Mouse (Mus musculus) ES-E14 (cell line): ENCODE results near the gene Ephb1. TPM values are rescaled to one million over a fixed set of nuclear protein-coding genes. Genes with fewer than 3 reads are reported as not detected.

Experiments
- DNase-seq: peaks from one replicate; pipeline ENCODE4 v3.0.0-alpha.2; 2013; ENCODE audit warnings: low read depth, low spot score
- H3K27ac ChIP-seq: 2 replicates; pipeline ENCODE4 v1.5.1; 2012; ENCODE audit warnings: low read depth, mild to moderate bottlenecking, low read length, moderate library complexity, mixed read lengths; ENCODE audit not compliant: poor library complexity, insufficient read depth, severe bottlenecking
- H3K36me3 ChIP-seq: 2 replicates; pipeline ENCODE4 v1.6.1; 2012; ENCODE audit warnings: mild to moderate bottlenecking, low read length, moderate library complexity, mixed read lengths; ENCODE audit not compliant: control insufficient read depth, poor library complexity, insufficient read depth, severe bottlenecking
- H3K4me1 ChIP-seq, 2 experiments: fragments of 150-350 bp in 1 of 2; sonication (generic) in 1 of 2; 2 replicates each; pipeline ENCODE4 v1.6.1; 2012; ENCODE audit warnings: low read length in 2 of 2, mild to moderate bottlenecking in 1 of 2, mixed read lengths in 1 of 2; ENCODE audit not compliant: control insufficient read depth in 2 of 2, insufficient read depth in 2 of 2, poor library complexity in 1 of 2
- H3K4me3 ChIP-seq, 2 experiments: fragments of 150-350 bp in 1 of 2; sonication (generic) in 1 of 2; 2 replicates each; pipeline ENCODE4 v1.5.1; 2012; ENCODE audit warnings: low read length in 2 of 2, low read depth in 1 of 2, mild to moderate bottlenecking in 1 of 2, mixed read lengths in 1 of 2; ENCODE audit not compliant: insufficient read depth in 1 of 2, poor library complexity in 1 of 2, severe bottlenecking in 1 of 2
- H3K9ac ChIP-seq: 2 replicates; pipeline ENCODE4 v1.6.1; 2012; ENCODE audit warnings: low read depth, mild to moderate bottlenecking, low read length, mixed read lengths; ENCODE audit not compliant: poor library complexity, insufficient read depth, severe bottlenecking
- H3K9me3 ChIP-seq: fragments of 150-350 bp; sonication (generic); 2 replicates; pipeline ENCODE4 v1.6.1; 2012; ENCODE audit warnings: low read depth, mild to moderate bottlenecking, low read length; ENCODE audit not compliant: control insufficient read depth, insufficient read depth
- CHD2 ChIP-seq: IDR thresholded peaks from 2 replicates; pipeline ENCODE4 v1.6.1; 2014; ENCODE audit warnings: mild to moderate bottlenecking, low read depth, low read length, inconsistent platforms
- HCFC1 ChIP-seq: IDR thresholded peaks from 2 replicates; pipeline ENCODE4 v1.6.1; 2012; ENCODE audit warnings: low read length, inconsistent platforms, borderline replicate concordance; ENCODE audit not compliant: insufficient read depth
- MAFK ChIP-seq: IDR thresholded peaks from 2 replicates; pipeline ENCODE4 v1.6.1; 2014; ENCODE audit warnings: mild to moderate bottlenecking, low read depth, low read length, inconsistent platforms; ENCODE audit not compliant: insufficient read depth
- ZC3H11A ChIP-seq: IDR thresholded peaks from 2 replicates; pipeline ENCODE4 v1.6.1; 2012; ENCODE audit warnings: low read depth, mild to moderate bottlenecking, inconsistent platforms, low read length, borderline replicate concordance
- ZNF384 ChIP-seq: IDR thresholded peaks from 2 replicates; pipeline ENCODE4 v1.6.1; 2012; ENCODE audit warnings: low read depth, low read length, inconsistent platforms
- in situ Hi-C, 2 experiments: fragments of 600-800 bp; cut with MboI; formaldehyde crosslinking; loops; one replicate each; pipeline ENCODE4 v1.15.1; 2025; ENCODE audit warnings: low sequenced_read_pairs in 2 of 2, inconsistent platforms in 1 of 2; ENCODE audit not compliant: unreplicated experiment in 2 of 2
- total RNA-seq: library from RNA; depleted of rRNA; stranded (reverse); fragments of 300-350 nt; gene quantifications from 2 replicates; pipeline ENCODE4 v1.2.3, GENCODE M21; 2012

Gene Ephb1
- total RNA-seq, 1 experiment, result 0.27 TPM

GRCm38 (mm10) chr9:101940182-101940581 lies 414.3 kb downstream of the Ephb1 start:
- in situ Hi-C loops, result no loop called here
- no peaks in the 10 kb centered on the region for H3K36me3 ChIP-seq
- no peak for DNase-seq
- H3K4me3 ChIP-seq, result no peak overlapping the region
- TF ChIP-seq CHD2 (no peak), ZC3H11A (no peak), HCFC1 (no peak), MAFK (no peak), ZNF384 (no peak)
- no peak overlapping the region for H3K27ac ChIP-seq
- no peaks in the 10 kb centered on the region for H3K9me3 ChIP-seq
- H3K4me1 ChIP-seq, result no peaks in the 10 kb centered on the region
- no peak overlapping the region for H3K9ac ChIP-seq

- Histone ChIP-seq H3K9ac (no peak overlapping the region), H3K27ac (no peak overlapping the region)
These were observed 415.5 kb downstream of the Ephb1 start for GRCm38 (mm10) chr9:101939006-101939405.

GRCm38 (mm10) chr9:101938066-101938465 lies 416.4 kb downstream of the Ephb1 start:
- Histone ChIP-seq H3K9ac (no peak overlapping the region), H3K27ac (no peak overlapping the region), H3K4me3 (no peak overlapping the region), H3K9me3 (no peaks in the 10 kb centered on the region), H3K4me1 (no peaks in the 10 kb centered on the region), H3K36me3 (no peaks in the 10 kb centered on the region)
- TF ChIP-seq HCFC1, result no peak
- TF ChIP-seq ZC3H11A, result no peak
- TF ChIP-seq MAFK, result no peak
- TF ChIP-seq CHD2, result no peak
- TF ChIP-seq ZNF384, result no peak
- in situ Hi-C loops, result no loop called here
- DNase-seq, result no peak

More at GRCm38 (mm10) chr9:101939006-101939405, 415.5 kb downstream of the Ephb1 start:
- in situ Hi-C loops, result no loop called here
- Histone ChIP-seq H3K9me3 (no peaks in the 10 kb centered on the region), H3K4me1 (no peaks in the 10 kb centered on the region), H3K36me3 (no peaks in the 10 kb centered on the region), H3K4me3 (no peak overlapping the region)
- no peak for TF ChIP-seq ZNF384
- no peak for TF ChIP-seq MAFK
- no peak for TF ChIP-seq HCFC1
- TF ChIP-seq CHD2, result no peak
- TF ChIP-seq ZC3H11A, result no peak
- DNase-seq, result no peak

- H3K4me1 ChIP-seq, result no peaks in the 10 kb centered on the region
- H3K9ac ChIP-seq, result no peak overlapping the region
- DNase-seq, result no peak
- H3K9me3 ChIP-seq, result no peaks in the 10 kb centered on the region
- H3K4me3 ChIP-seq, result no peak overlapping the region
- H3K36me3 ChIP-seq, result no peaks in the 10 kb centered on the region
- H3K27ac ChIP-seq, result no peak overlapping the region
- in situ Hi-C loops, result no loop called here
- no peak for TF ChIP-seq ZNF384
- no peak for TF ChIP-seq ZC3H11A
- no peak for TF ChIP-seq MAFK
- no peak for TF ChIP-seq CHD2
- no peak for TF ChIP-seq HCFC1
These were observed 419.6 kb downstream of the Ephb1 start for GRCm38 (mm10) chr9:101934887-101935286.
